Mouse (Mus musculus) layer of hippocampus, postnatal 36 days (tissue): ENCODE data around the gene Mef2b. TPM values are rescaled to one million over a fixed set of nuclear protein-coding genes. Genes with fewer than 3 reads are reported as not detected.
"Not testable (repeated sequence)": the region's sequence is repeated elsewhere in the genome, so short reads cannot be mapped to it uniquely, and the experiment has no call there.

Experiments used
- DNase-seq, 2 experiments: peaks; one replicate each; pipeline ENCODE4 v3.0.0; 2022
- total RNA-seq, 2 experiments: library from RNA; stranded (reverse); gene quantifications; 2 replicates each; pipeline ENCODE4 v1.2.3; 2021

Gene Mef2b
- total RNA-seq, 2 experiments from 2014 or later, result 0.27 to 0.38 TPM

GRCm38 (mm10) chr8:70181212-70181902 is 41.8 kb downstream of the Mef2b start:
- no peak for DNase-seq

- DNase-seq, result no peak
These were observed 42.4 kb downstream of the Mef2b start for GRCm38 (mm10) chr8:70181903-70182252.

GRCm38 (mm10) chr8:70183194-70183593 is 43.7 kb downstream of the Mef2b start:
- no peak for DNase-seq

- DNase-seq, result no peak
These were observed 49.2 kb downstream of the Mef2b start for GRCm38 (mm10) chr8:70188707-70189106.

GRCm38 (mm10) chr8:70193238-70193637 is 53.7 kb downstream of the Mef2b start:
- DNase-seq, result no peak

- DNase-seq, result no peak
These were observed 54.7 kb downstream of the Mef2b start for GRCm38 (mm10) chr8:70194191-70194590.

- no peak for DNase-seq
These were observed 56.3 kb downstream of the Mef2b start for GRCm38 (mm10) chr8:70195762-70196161.

- no peak for DNase-seq
These were observed 58.1 kb downstream of the Mef2b start for GRCm38 (mm10) chr8:70197603-70198002.

GRCm38 (mm10) chr8:70200098-70200681 is 60.7 kb downstream of the Mef2b start:
- DNase-seq, result peak; percentile 65 to 68

GRCm38 (mm10) chr8:70201417-70201816 is 61.9 kb downstream of the Mef2b start:
- no peak for DNase-seq

- no peak for DNase-seq
These were observed 63.6 kb downstream of the Mef2b start for GRCm38 (mm10) chr8:70203072-70203471.

GRCm38 (mm10) chr8:70204757-70205156 is 65.2 kb downstream of the Mef2b start:
- no peak for DNase-seq

GRCm38 (mm10) chr8:70208130-70208529 is 68.6 kb downstream of the Mef2b start:
- DNase-seq, result no peak

- no peak for DNase-seq
These were observed 71.0 kb downstream of the Mef2b start for GRCm38 (mm10) chr8:70210538-70210937.

GRCm38 (mm10) chr8:70211275-70211674 is 71.8 kb downstream of the Mef2b start:
- DNase-seq, result no peak

- DNase-seq, result no peak
These were observed 72.2 kb downstream of the Mef2b start for GRCm38 (mm10) chr8:70211726-70212111.

- DNase-seq, result peak; percentile 99
These were observed 72.9 kb downstream of the Mef2b start, which contains the start of gene Slc25a42 for GRCm38 (mm10) chr8:70212112-70213055. Gene Slc25a42 (minus strand): TSS chr8:70212305.

GRCm38 (mm10) chr8:70214411-70214810 is 74.9 kb downstream of the Mef2b start:
- DNase-seq, result no peak

- no peak for DNase-seq
These were observed 75.6 kb downstream of the Mef2b start for GRCm38 (mm10) chr8:70215092-70215491.

- DNase-seq, result not testable (repeated sequence)
These were observed 76.7 kb downstream of the Mef2b start for GRCm38 (mm10) chr8:70216161-70216560.

GRCm38 (mm10) chr8:70216566-70216965 is 77.1 kb downstream of the Mef2b start:
- peak; percentile 71 to 82 for DNase-seq
